Mouse (Mus musculus): ENCODE measurements around the gene Wdr78. TPM values are rescaled to one million over a fixed set of nuclear protein-coding genes. Genes with fewer than 3 reads are reported as not detected.

Wdr78 gene
- polyA plus RNA-seq, 1 experiment from 2014 or later, result 3.8 TPM

DNA sequence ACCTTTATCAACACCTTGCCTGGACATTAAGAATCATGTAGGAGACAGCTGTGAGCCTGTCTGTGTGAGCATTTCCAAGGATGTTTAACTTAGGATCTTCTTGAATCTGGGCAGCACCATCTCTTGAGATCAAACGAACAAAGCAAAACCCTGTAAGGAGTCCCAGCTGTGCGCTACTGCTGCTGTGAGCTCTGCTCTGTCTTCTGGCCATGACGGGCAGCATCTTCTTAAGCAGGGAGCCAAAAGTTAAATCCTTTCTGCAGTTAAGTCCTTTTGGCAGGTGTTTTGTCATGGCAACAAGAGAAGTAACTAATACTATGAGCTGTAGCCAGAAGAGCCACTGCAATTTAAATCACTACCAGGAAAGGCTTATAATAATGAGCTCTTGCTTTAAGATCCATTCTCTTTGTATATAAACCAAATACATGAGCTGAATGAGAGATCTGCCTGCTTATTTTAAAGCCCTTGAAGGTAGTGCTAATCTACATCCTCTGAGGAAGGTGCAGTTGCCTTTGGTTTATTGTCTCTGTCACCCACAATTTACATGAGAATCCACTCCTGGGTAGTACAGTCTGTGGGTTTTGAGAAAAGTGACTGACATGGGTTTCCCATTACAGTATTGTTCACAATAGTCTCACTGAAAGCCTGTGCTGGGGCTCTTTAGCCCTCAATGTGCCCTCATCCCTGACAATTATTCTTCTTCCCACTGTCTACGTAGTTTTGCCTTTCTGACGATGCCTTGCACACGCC lies 46.3 kb downstream of the Wdr78 start:
- Histone ChIP-seq H3K9me3 (ENCODE audit: control insufficient read depth, low read length) (no peaks in the 10 kb centered on the region), H3K27ac (ENCODE audit: low read length) (no peak overlapping the region), H3K4me1 (replicated peaks; ENCODE audit: control insufficient read depth, insufficient read depth, low read length) (no peaks in the 10 kb centered on the region), H3K4me3 (replicated peaks; ENCODE audit: low read length) (no peak overlapping the region), H3K27me3 (replicated peaks; ENCODE audit: control insufficient read depth, insufficient read depth, low read length) (no peaks in the 10 kb centered on the region), H3K9ac (replicated peaks; ENCODE audit: low read depth, low read length) (no peak overlapping the region), H3K36me3 (ENCODE audit: control insufficient read depth, insufficient read depth) (no peaks in the 10 kb centered on the region), H3K4me2 (ENCODE audit: low read length) (no peak overlapping the region)
- WGBS, result 38% methylated on average over 6 of the region's 6 CpGs
- no peak for ATAC-seq

DNA sequence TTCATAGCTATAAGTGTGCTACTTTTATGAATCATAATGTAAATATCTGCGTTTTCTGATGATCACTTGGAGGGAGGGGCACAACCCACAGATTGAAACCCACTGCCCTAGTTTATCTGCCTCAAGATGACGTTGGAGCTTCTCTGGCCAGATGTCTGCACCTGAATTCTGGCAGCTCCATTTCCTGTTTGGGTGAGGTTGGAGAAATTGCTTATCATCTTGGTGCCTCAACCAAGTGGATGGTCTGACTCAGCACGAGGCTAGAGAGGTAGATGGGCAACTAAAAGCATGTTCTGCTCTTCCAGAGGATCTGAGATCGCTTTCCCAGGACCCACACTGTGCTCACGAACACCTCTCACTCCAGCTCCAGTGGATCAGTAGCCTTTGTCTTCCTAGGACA lies 49.4 kb downstream of the Wdr78 start:
- Histone ChIP-seq H3K9me3 (ENCODE audit: control insufficient read depth, low read length) (no peaks in the 10 kb centered on the region), H3K4me1 (replicated peaks; ENCODE audit: control insufficient read depth, insufficient read depth, low read length) (no peaks in the 10 kb centered on the region), H3K4me2 (ENCODE audit: low read length) (no peak overlapping the region), H3K4me3 (replicated peaks; ENCODE audit: low read length) (no peak overlapping the region), H3K36me3 (ENCODE audit: control insufficient read depth, insufficient read depth) (no peaks in the 10 kb centered on the region), H3K27ac (ENCODE audit: low read length) (no peak overlapping the region), H3K9ac (replicated peaks; ENCODE audit: low read depth, low read length) (no peak overlapping the region), H3K27me3 (replicated peaks; ENCODE audit: control insufficient read depth, insufficient read depth, low read length) (no peaks in the 10 kb centered on the region)
- 87% methylated on average over 5 of the region's 5 CpGs for WGBS
- no peak for ATAC-seq

DNA sequence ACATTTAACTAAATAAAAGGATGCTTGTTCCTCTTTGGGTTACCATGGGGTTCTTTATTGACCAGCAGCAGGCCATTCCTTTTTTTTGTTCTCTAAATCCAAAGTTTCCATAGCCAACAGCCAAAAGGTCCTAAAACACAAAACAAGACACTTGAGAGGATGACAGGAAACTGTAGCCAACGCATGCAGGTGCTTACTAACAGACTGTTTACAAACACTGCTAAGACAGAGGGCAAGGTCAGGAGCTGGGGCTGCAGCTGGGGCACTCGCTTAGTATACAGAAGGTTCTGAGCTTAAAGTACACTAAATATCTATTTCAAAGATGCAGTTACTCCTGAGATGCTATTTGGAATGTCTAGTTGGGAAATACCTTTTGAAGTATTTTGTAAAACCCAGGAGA lies 49.9 kb downstream of the Wdr78 start:
- H3K4me3 ChIP-seq (replicated peaks; ENCODE audit: low read length), result no peak overlapping the region
- no peaks in the 10 kb centered on the region for H3K36me3 ChIP-seq (ENCODE audit: control insufficient read depth, insufficient read depth)
- no peak overlapping the region for H3K27ac ChIP-seq (ENCODE audit: low read length)
- H3K4me1 ChIP-seq (replicated peaks; ENCODE audit: control insufficient read depth, insufficient read depth, low read length), result no peaks in the 10 kb centered on the region
- H3K9ac ChIP-seq (replicated peaks; ENCODE audit: low read depth, low read length), result no peak overlapping the region
- WGBS, result 78% methylated on average over 2 of the region's 2 CpGs
- no peaks in the 10 kb centered on the region for H3K9me3 ChIP-seq (ENCODE audit: control insufficient read depth, low read length)
- no peak for ATAC-seq
- H3K4me2 ChIP-seq (ENCODE audit: low read length), result no peak overlapping the region
- no peaks in the 10 kb centered on the region for H3K27me3 ChIP-seq (replicated peaks; ENCODE audit: control insufficient read depth, insufficient read depth, low read length)

DNA sequence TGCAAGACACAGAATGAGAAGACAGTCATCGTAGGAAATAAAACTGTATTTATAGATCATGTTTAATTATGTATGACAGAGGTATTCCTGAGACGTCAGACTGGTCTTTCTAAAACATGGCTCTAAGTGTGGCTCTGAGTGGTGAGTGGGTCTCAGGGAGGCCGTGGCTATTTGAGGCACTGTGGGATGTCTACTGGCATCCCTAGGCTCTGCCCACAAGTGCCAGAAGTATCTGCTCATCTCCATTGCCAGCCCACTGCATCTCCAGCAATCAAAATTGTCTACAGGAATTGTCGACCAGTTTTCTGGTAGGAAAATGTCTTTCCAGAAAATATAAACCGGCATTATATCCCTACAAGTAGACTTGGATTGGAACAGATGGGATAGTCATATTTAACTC lies 57.4 kb downstream of the Wdr78 start:
- no peaks in the 10 kb centered on the region for H3K27me3 ChIP-seq (replicated peaks; ENCODE audit: control insufficient read depth, insufficient read depth, low read length)
- no peaks in the 10 kb centered on the region for H3K9me3 ChIP-seq (ENCODE audit: control insufficient read depth, low read length)
- H3K36me3 ChIP-seq (ENCODE audit: control insufficient read depth, insufficient read depth), result no peaks in the 10 kb centered on the region
- H3K4me3 ChIP-seq (replicated peaks; ENCODE audit: low read length), result no peak overlapping the region
- WGBS, result 92% methylated on average over 5 of the region's 5 CpGs
- H3K4me2 ChIP-seq (ENCODE audit: low read length), result no peak overlapping the region
- H3K4me1 ChIP-seq (replicated peaks; ENCODE audit: control insufficient read depth, insufficient read depth, low read length), result no peaks in the 10 kb centered on the region
- no peak overlapping the region for H3K9ac ChIP-seq (replicated peaks; ENCODE audit: low read depth, low read length)
- no peak overlapping the region for H3K27ac ChIP-seq (ENCODE audit: low read length)
- no peak for ATAC-seq

DNA sequence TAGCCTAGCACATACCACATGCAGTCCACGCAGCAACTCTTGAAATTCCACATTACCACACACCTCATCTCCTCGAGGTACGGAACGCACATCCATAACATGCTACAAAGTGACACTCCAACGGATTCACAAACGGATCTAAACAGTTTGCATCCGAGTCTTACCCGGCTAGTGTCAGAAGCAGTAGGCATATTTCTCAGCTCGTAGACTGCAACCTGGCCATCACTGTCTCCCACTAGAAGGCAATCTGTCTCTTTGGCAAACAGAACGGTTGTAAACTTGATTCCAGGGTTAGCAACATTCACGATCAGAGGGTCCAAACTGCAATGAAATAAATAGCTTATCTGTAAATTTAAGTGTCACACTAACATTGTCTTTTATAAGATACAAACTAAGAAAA lies 66.3 kb downstream of the Wdr78 start:
- Histone ChIP-seq H3K4me1 (replicated peaks; ENCODE audit: control insufficient read depth, insufficient read depth, low read length) (no peaks in the 10 kb centered on the region), H3K27me3 (replicated peaks; ENCODE audit: control insufficient read depth, insufficient read depth, low read length) (no peaks in the 10 kb centered on the region), H3K27ac (ENCODE audit: low read length) (no peak overlapping the region), H3K4me2 (ENCODE audit: low read length) (no peak overlapping the region), H3K9ac (replicated peaks; ENCODE audit: low read depth, low read length) (no peak overlapping the region), H3K4me3 (replicated peaks; ENCODE audit: low read length) (no peak overlapping the region), H3K36me3 (ENCODE audit: control insufficient read depth, insufficient read depth) (no peaks in the 10 kb centered on the region), H3K9me3 (ENCODE audit: control insufficient read depth, low read length) (no peaks in the 10 kb centered on the region)
- no peak for ATAC-seq
- 83% methylated on average over 11 of the region's 11 CpGs for WGBS

DNA sequence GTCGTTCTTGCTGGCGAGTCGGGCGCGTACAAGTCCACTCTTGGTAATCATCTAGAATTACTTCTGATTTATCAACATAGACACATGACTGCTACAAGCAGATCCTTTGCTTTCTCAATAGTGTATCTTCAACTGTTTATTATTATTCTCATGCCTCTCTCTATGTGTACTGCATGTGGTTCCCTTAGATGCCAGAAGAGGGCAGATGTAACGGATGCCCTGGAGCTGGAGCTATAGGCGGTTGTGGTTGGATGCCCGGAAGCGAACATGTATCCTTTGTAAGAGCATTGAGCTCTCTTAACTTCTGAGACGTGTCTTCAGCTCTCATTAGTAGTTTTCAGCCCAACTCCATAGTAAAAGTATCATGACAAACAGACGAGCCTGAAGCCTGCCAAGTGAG lies 71.4 kb downstream of the Wdr78 start:
- H3K36me3 ChIP-seq (ENCODE audit: control insufficient read depth, insufficient read depth), result no peaks in the 10 kb centered on the region
- 90% methylated on average over 11 of the region's 11 CpGs for WGBS
- ATAC-seq, result no peak
- no peak overlapping the region for H3K4me2 ChIP-seq (ENCODE audit: low read length)
- H3K27ac ChIP-seq (ENCODE audit: low read length), result no peak overlapping the region
- no peak overlapping the region for H3K9ac ChIP-seq (replicated peaks; ENCODE audit: low read depth, low read length)
- H3K27me3 ChIP-seq (replicated peaks; ENCODE audit: control insufficient read depth, insufficient read depth, low read length), result no peaks in the 10 kb centered on the region
- no peak overlapping the region for H3K4me3 ChIP-seq (replicated peaks; ENCODE audit: low read length)
- H3K4me1 ChIP-seq (replicated peaks; ENCODE audit: control insufficient read depth, insufficient read depth, low read length), result no peaks in the 10 kb centered on the region
- H3K9me3 ChIP-seq (ENCODE audit: control insufficient read depth, low read length), result no peaks in the 10 kb centered on the region

DNA sequence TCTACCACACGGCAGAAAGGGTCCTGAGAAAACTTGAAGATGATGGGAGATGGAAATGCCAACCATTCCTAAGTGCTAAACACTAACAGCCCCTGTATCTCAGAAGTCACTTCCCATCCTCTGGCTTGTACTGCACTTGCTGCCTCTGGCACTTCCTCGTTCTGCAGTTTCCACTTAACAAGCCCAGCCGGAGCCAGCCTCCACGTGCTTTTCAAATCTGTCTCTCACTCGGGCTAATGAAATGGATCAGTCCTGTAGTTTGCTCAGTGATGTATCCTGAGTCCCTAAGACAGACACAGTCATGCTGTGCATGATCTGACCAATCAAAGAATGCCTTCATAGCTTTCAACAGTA lies 74.5 kb downstream of the Wdr78 start:
- H3K9me3 ChIP-seq (ENCODE audit: control insufficient read depth, low read length), result no peaks in the 10 kb centered on the region
- ATAC-seq, result no peak
- no peaks in the 10 kb centered on the region for H3K27me3 ChIP-seq (replicated peaks; ENCODE audit: control insufficient read depth, insufficient read depth, low read length)
- H3K4me1 ChIP-seq (replicated peaks; ENCODE audit: control insufficient read depth, insufficient read depth, low read length), result no peaks in the 10 kb centered on the region
- no peak overlapping the region for H3K4me3 ChIP-seq (replicated peaks; ENCODE audit: low read length)
- 75% methylated on average over 5 of the region's 5 CpGs for WGBS
- H3K27ac ChIP-seq (ENCODE audit: low read length), result no peak overlapping the region
- H3K9ac ChIP-seq (replicated peaks; ENCODE audit: low read depth, low read length), result no peak overlapping the region
- H3K4me2 ChIP-seq (ENCODE audit: low read length), result no peak overlapping the region
- no peaks in the 10 kb centered on the region for H3K36me3 ChIP-seq (ENCODE audit: control insufficient read depth, insufficient read depth)

DNA sequence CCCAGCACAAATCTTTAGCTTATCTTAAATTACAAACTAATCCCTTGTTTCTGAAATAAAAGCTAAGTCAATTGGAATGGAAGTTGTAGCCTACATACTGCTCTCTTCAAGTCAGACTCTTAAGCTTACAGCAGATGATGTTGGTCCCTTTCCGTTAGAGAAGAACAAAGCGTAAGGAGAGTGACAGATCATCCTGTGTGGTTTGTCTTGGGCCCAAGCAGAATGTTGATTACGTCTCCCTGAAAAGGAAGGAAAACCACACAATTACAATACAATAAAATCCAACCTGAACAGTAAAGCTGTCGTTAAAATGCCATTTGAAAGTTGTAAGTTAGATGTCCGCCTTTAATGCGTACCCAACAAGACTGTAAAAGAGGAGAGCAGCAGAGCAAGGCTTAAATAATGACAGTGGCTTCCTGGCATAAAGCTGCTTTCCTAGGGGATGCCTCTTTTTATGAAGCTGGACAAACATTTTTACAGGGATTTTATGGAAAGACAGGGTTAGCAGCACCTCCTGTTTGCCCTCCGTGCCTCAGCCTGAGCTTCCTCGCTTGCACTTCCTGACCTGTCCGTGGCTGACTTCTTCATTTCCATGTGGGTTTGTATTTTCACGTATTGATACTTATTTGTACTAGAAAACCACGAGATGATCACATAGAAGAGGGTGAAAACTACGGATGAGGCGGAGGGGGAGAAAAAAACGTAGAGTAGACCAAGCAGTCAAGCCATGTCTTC lies 75.1 kb downstream of the Wdr78 start:
- 87% methylated on average over 14 of the region's 14 CpGs for WGBS
- H3K9ac ChIP-seq (replicated peaks; ENCODE audit: low read depth, low read length), result no peak overlapping the region
- no peaks in the 10 kb centered on the region for H3K4me1 ChIP-seq (replicated peaks; ENCODE audit: control insufficient read depth, insufficient read depth, low read length)
- no peaks in the 10 kb centered on the region for H3K27me3 ChIP-seq (replicated peaks; ENCODE audit: control insufficient read depth, insufficient read depth, low read length)
- ATAC-seq, result no peak
- H3K36me3 ChIP-seq (ENCODE audit: control insufficient read depth, insufficient read depth), result no peaks in the 10 kb centered on the region
- no peak overlapping the region for H3K4me3 ChIP-seq (replicated peaks; ENCODE audit: low read length)
- no peaks in the 10 kb centered on the region for H3K9me3 ChIP-seq (ENCODE audit: control insufficient read depth, low read length)
- H3K4me2 ChIP-seq (ENCODE audit: low read length), result no peak overlapping the region
- no peak overlapping the region for H3K27ac ChIP-seq (ENCODE audit: low read length)

DNA sequence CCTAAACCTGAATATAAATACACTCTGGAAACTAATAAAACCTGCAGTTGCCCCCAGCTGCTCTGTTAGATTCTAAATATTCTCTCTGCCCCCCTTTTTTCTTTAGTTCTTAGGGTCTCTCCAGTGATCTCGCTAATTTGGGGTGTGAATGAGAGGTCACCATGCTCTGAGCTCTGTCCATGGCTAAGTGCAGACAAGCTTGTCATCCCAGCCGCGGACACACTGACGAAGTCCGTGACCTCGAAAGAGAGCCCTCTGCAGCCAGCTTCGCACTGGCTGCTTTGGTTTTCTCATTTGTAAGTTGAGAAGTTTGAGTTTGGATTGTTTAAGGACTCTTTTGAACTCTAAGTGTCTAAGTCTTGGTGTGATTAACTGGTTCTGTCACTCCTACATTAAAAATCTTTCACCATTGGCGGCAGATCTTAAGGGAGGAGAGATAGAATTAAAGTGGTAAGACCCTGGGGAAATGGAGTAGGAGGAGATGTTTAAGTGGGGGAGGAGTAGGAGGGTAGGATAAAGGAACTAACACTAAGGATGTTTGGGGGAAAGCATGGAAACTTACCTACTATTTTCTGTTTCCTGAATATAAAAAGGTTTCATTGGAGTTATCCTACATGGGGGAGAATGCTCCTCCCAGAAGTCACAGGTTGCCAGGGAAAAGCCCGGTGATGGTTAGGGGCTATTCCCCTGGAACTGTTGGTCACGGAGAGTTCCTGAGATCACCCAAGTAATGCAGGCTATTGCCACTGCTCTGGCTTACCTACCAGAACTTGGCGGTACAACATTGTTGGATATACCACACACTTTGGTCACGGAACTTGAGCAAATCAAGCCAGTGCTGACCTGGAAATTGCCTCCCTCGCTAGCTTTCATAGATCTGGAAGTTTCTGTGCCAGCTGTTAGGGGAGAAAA lies 85.9 kb downstream of the Wdr78 start:
- no peaks in the 10 kb centered on the region for H3K27me3 ChIP-seq (replicated peaks; ENCODE audit: control insufficient read depth, insufficient read depth, low read length)
- no peak overlapping the region for H3K9ac ChIP-seq (replicated peaks; ENCODE audit: low read depth, low read length)
- H3K4me3 ChIP-seq (replicated peaks; ENCODE audit: low read length), result no peak overlapping the region
- H3K4me2 ChIP-seq (ENCODE audit: low read length), result no peak overlapping the region
- no peaks in the 10 kb centered on the region for H3K4me1 ChIP-seq (replicated peaks; ENCODE audit: control insufficient read depth, insufficient read depth, low read length)
- 81% methylated on average over 13 of the region's 13 CpGs for WGBS
- no peak overlapping the region for H3K27ac ChIP-seq (ENCODE audit: low read length)
- H3K9me3 ChIP-seq (ENCODE audit: control insufficient read depth, low read length), result no peaks in the 10 kb centered on the region
- ATAC-seq, result no peak
- no peaks in the 10 kb centered on the region for H3K36me3 ChIP-seq (ENCODE audit: control insufficient read depth, insufficient read depth)

Measured in forebrain, embryonic 16.5 days (tissue).